Mouse (Mus musculus): Measurements from ENCODE around the gene Crybg1. TPM values are rescaled to one million over a fixed set of nuclear protein-coding genes. Genes with fewer than 3 reads are reported as not detected.

The Crybg1 gene
- polyA plus RNA-seq, 2 experiments = 3.1 to 5.1 TPM

DNA sequence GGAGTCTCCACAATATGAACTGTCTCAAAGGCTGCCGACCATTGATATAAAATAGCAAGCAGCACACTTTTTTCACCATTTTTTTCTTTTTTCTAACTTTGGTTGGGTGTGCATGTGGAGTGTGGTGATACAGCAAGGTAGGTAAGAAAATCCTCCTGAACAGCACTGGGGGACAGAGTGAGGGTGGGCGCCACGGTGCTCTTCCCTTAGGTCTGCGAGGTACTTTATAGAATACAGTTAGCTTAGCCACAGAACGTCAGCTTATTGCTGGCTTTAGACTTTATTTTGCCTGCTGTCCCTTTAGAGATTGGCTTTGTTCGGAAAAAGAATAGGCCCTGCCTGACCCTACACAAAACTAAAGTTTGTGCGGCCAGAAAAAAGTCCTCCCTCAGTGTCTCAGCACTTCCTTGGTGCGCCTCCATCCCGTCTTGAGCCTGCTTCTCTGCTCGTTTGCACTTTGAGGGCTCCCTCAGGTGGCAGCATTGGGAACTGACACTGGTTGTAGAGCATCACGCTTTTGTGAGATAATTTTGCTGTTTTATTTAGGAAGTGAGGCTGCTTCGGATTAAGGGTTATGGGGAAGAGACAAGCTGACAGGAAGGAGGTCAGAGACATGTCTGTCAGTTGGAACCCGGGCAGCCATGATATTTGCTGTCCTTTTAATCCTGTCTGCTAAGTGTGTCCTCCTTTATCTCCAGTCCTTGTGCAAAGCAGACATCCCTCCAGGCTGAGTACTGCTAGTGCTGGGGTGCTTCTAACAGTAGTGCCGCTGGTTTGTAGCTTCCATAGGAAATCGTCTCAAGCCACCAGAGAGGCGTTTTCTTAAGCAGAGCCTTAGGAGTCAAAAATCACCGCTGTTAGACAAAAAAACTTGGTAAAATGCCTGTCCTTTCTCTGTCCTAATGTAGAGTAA, 229.7 kb downstream of the Crybg1 start:
- 0 out of 2 replicates have a peak, but pooled peaks have one; percentile 15 for ATAC-seq (ENCODE audit: low FRiP score, low read depth)
- H3K4me3 ChIP-seq (replicated peaks; ENCODE audit: low read length) = no peak overlapping the region
- DNase-seq (ENCODE audit: low spot score) = peak; percentile 59
- 40% methylated on average over 17 of the region's 17 CpGs for WGBS
- H3K9me3 ChIP-seq (ENCODE audit: control insufficient read depth, low read length) = no peaks in the 10 kb centered on the region
- no peak for TF ChIP-seq POLR2A (IDR thresholded peaks at IDR 0.05; ENCODE audit: borderline replicate concordance, extremely low read depth, insufficient read depth, insufficient read length)
- peaks cover 4% of the 10 kb centered on the region; the same call in 1 of the 2 replicates for H3K36me3 ChIP-seq (ENCODE audit: control insufficient read depth, insufficient read depth, low read length)
- H3K4me2 ChIP-seq (replicated peaks; ENCODE audit: low read depth, low read length, severe bottlenecking) = no peak overlapping the region
- 0 out of 2 replicates have a peak, but pooled peaks cover 5% of the 10 kb centered on the region for H3K4me1 ChIP-seq (ENCODE audit: control insufficient read depth, insufficient read depth, low read length)
- no peak overlapping the region for H3K27ac ChIP-seq (replicated peaks; ENCODE audit: low read depth, low read length)
- H3K27me3 ChIP-seq (ENCODE audit: control insufficient read depth, insufficient read depth, low read length) = no peaks in the 10 kb centered on the region
- H3K9ac ChIP-seq (ENCODE audit: low read depth, low read length, severe bottlenecking) = no peak overlapping the region

GRCm38 (mm10) chr10:43916737-43917136, 231.9 kb downstream of the Crybg1 start:
- no peak overlapping the region for H3K4me2 ChIP-seq (replicated peaks; ENCODE audit: low read depth, low read length, severe bottlenecking)
- DNase-seq (ENCODE audit: low spot score) = no peak
- no peaks in the 10 kb centered on the region for H3K9me3 ChIP-seq (ENCODE audit: control insufficient read depth, low read length)
- TF ChIP-seq POLR2A (IDR thresholded peaks at IDR 0.05; ENCODE audit: borderline replicate concordance, extremely low read depth, insufficient read depth, insufficient read length) = no peak
- no peaks in the 10 kb centered on the region for H3K36me3 ChIP-seq (ENCODE audit: control insufficient read depth, insufficient read depth, low read length)
- H3K27ac ChIP-seq (replicated peaks; ENCODE audit: low read depth, low read length) = no peak overlapping the region
- H3K9ac ChIP-seq (ENCODE audit: low read depth, low read length, severe bottlenecking) = no peak overlapping the region
- no peaks in the 10 kb centered on the region for H3K27me3 ChIP-seq (ENCODE audit: control insufficient read depth, insufficient read depth, low read length)
- WGBS = 93% methylated on average over 2 of the region's 2 CpGs
- H3K4me3 ChIP-seq (replicated peaks; ENCODE audit: low read length) = no peak overlapping the region
- H3K4me1 ChIP-seq (ENCODE audit: control insufficient read depth, insufficient read depth, low read length) = 0 out of 2 replicates have a peak, but pooled peaks cover 5% of the 10 kb centered on the region
- no peak for ATAC-seq (ENCODE audit: low FRiP score, low read depth)

GRCm38 (mm10) chr10:43916181-43916580, 232.5 kb downstream of the Crybg1 start:
- Histone ChIP-seq H3K27me3 (ENCODE audit: control insufficient read depth, insufficient read depth, low read length) (no peaks in the 10 kb centered on the region), H3K36me3 (ENCODE audit: control insufficient read depth, insufficient read depth, low read length) (no peaks in the 10 kb centered on the region), H3K9me3 (ENCODE audit: control insufficient read depth, low read length) (no peaks in the 10 kb centered on the region), H3K27ac (replicated peaks; ENCODE audit: low read depth, low read length) (no peak overlapping the region), H3K9ac (ENCODE audit: low read depth, low read length, severe bottlenecking) (no peak overlapping the region), H3K4me3 (replicated peaks; ENCODE audit: low read length) (no peak overlapping the region), H3K4me1 (ENCODE audit: control insufficient read depth, insufficient read depth, low read length) (0 out of 2 replicates have a peak, but pooled peaks cover 5% of the 10 kb centered on the region), H3K4me2 (replicated peaks; ENCODE audit: low read depth, low read length, severe bottlenecking) (no peak overlapping the region)
- TF ChIP-seq POLR2A (IDR thresholded peaks at IDR 0.05; ENCODE audit: borderline replicate concordance, extremely low read depth, insufficient read depth, insufficient read length) = no peak
- 87% methylated on average over 12 of the region's 12 CpGs for WGBS
- ATAC-seq (ENCODE audit: low FRiP score, low read depth) (no peak), DNase-seq (ENCODE audit: low spot score) (no peak)

- Histone ChIP-seq H3K27me3 (ENCODE audit: control insufficient read depth, insufficient read depth, low read length) (no peaks in the 10 kb centered on the region), H3K27ac (replicated peaks; ENCODE audit: low read depth, low read length) (no peak overlapping the region), H3K9me3 (ENCODE audit: control insufficient read depth, low read length) (no peaks in the 10 kb centered on the region), H3K4me1 (ENCODE audit: control insufficient read depth, insufficient read depth, low read length) (0 out of 2 replicates have a peak, but pooled peaks cover 1% of the 10 kb centered on the region), H3K4me3 (replicated peaks; ENCODE audit: low read length) (no peak overlapping the region), H3K9ac (ENCODE audit: low read depth, low read length, severe bottlenecking) (no peak overlapping the region), H3K36me3 (ENCODE audit: control insufficient read depth, insufficient read depth, low read length) (no peaks in the 10 kb centered on the region), H3K4me2 (replicated peaks; ENCODE audit: low read depth, low read length, severe bottlenecking) (no peak overlapping the region)
- DNase-seq (ENCODE audit: low spot score) = no peak
- ATAC-seq (ENCODE audit: low FRiP score, low read depth) = no peak
- 72% methylated on average over 3 of the region's 3 CpGs for WGBS
- no peak for TF ChIP-seq POLR2A (IDR thresholded peaks at IDR 0.05; ENCODE audit: borderline replicate concordance, extremely low read depth, insufficient read depth, insufficient read length)
Measured at GRCm38 (mm10) chr10:43912236-43912635, 236.4 kb downstream of the Crybg1 start.

GRCm38 (mm10) chr10:43910873-43911142, 237.8 kb downstream of the Crybg1 start:
- TF ChIP-seq POLR2A (IDR thresholded peaks at IDR 0.05; ENCODE audit: borderline replicate concordance, extremely low read depth, insufficient read depth, insufficient read length) = no peak
- no peaks in the 10 kb centered on the region for H3K27me3 ChIP-seq (ENCODE audit: control insufficient read depth, insufficient read depth, low read length)
- H3K36me3 ChIP-seq (ENCODE audit: control insufficient read depth, insufficient read depth, low read length) = no peaks in the 10 kb centered on the region
- H3K27ac ChIP-seq (replicated peaks; ENCODE audit: low read depth, low read length) = no peak overlapping the region
- 86% methylated on average over 8 of the region's 8 CpGs for WGBS
- H3K4me3 ChIP-seq (replicated peaks; ENCODE audit: low read length) = no peak overlapping the region
- no peaks in the 10 kb centered on the region for H3K9me3 ChIP-seq (ENCODE audit: control insufficient read depth, low read length)
- ATAC-seq (ENCODE audit: low FRiP score, low read depth) (no peak), DNase-seq (ENCODE audit: low spot score) (no peak)
- no peaks in the 10 kb centered on the region for H3K4me1 ChIP-seq (ENCODE audit: control insufficient read depth, insufficient read depth, low read length)
- H3K9ac ChIP-seq (ENCODE audit: low read depth, low read length, severe bottlenecking) = no peak overlapping the region
- H3K4me2 ChIP-seq (replicated peaks; ENCODE audit: low read depth, low read length, severe bottlenecking) = no peak overlapping the region
